Mouse (Mus musculus) CD8-positive naive resting alpha-beta T cell, adult 2 months (primary cell): Measurements from ENCODE around the gene Syne4.
A peak's percentile ranks its signal among the peaks of the same experiment; 100 is the strongest.

Experiments
- DNase-seq, 2 experiments: peaks; one replicate each; pipeline ENCODE4 v3.0.0; 2022; ENCODE audit warnings: low read depth in 2 of 2, low spot score in 2 of 2

Gene Syne4

GRCm38 (mm10) chr7:30326427-30326826 lies 11.8 kb downstream of the Syne4 start:
- no peak for DNase-seq

GRCm38 (mm10) chr7:30327140-30327539 lies 12.5 kb downstream of the Syne4 start:
- no peak for DNase-seq

DNA sequence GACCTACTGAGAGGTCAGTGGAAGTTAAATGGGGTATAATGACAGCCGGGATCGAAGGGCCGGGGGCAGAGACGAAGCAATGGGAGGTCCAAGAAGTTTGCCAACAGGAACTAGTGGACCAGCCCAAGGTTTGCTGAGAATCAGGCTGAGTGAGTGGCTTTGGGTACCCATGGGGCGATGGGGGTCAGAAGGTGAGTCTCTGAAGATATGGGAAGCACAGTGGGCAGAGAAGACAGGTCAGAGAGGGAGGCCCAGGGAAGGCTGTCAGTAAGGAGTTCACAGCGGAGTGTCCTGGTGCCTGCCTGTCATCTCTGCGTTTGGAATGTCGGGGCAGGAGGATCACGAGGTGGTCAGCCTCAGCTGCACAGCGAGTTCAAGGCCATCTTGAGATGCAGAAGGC lies 13.8 kb downstream of the Syne4 start:
- no peak for DNase-seq

DNA sequence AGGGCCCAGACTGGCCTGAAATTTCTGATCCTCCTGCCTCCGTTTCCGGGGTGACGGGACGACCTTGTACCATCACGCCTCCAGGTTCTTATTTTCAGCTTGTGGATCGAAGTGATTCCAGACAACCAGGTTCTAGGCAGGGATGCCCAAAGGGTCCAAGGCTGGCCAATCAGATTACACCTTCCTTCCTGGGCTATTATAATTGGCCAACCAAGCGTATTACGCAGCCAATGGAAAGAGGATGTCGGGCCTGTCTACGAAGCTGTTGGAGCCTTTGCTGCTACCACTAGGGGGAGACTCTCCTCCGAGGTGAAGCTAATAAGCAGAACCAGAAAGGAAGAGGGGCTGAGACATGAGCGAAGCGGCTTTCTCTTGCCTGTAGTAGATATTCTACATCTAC lies 17.3 kb downstream of the Syne4 start:
- DNase-seq = peak; percentile 74 to 81

GRCm38 (mm10) chr7:30332622-30333259 lies 18.1 kb downstream of the Syne4 start:
- no peak for DNase-seq

GRCm38 (mm10) chr7:30333436-30333835 lies 18.8 kb downstream of the Syne4 start:
- no peak for DNase-seq

GRCm38 (mm10) chr7:30334563-30334962 lies 20.0 kb downstream of the Syne4 start:
- DNase-seq = no peak

GRCm38 (mm10) chr7:30335688-30336087 lies 21.1 kb downstream of the Syne4 start:
- no peak for DNase-seq

DNA sequence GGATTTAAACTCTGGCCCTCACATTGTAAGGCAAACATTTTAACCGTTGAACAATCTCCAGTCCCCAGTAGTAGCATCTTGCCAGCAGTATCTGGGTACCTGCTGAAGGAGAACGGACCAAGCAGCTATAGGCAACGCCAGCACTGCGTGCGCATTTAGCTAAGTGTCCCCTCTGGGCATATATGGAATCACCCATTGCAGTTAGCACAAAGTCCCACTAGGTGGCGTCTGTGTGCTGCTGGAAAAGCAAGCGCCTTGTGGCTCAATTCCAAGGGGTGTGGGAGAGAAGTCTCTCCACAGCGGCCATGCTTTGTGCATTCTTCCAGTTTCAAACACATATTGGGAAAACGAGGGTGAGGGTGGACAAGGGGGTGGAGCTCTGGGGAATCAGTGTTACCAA lies 21.8 kb downstream of the Syne4 start:
- DNase-seq = peak; percentile 50 to 62

- no peak for DNase-seq
Observed at GRCm38 (mm10) chr7:30339432-30340109, 25.0 kb downstream of the Syne4 start.

- DNase-seq = peak; percentile 52 to 67
Observed at GRCm38 (mm10) chr7:30346635-30347379, 32.2 kb downstream of the Syne4 start.

DNA sequence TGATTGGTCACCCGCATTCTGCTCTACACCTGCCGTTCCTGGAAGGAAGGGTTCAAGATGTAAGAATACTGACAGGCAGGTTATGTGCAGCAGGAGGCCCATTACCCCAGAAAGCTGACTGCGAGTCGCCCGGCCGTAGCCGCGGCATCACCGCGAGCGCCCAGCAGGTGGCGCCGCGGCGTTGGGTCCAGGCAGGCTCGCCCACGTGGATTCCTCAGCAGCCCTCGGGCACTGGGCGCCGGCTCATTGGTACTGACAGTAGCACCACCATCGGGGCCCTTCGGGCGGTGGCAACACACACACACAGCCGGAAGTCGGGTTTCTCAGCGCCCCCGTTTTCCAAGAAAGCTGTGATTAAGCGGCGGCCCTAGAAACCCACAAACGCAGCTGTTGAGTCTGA lies 33.2 kb downstream of the Syne4 start:
- peak; percentile 38 to 56 for DNase-seq

DNA sequence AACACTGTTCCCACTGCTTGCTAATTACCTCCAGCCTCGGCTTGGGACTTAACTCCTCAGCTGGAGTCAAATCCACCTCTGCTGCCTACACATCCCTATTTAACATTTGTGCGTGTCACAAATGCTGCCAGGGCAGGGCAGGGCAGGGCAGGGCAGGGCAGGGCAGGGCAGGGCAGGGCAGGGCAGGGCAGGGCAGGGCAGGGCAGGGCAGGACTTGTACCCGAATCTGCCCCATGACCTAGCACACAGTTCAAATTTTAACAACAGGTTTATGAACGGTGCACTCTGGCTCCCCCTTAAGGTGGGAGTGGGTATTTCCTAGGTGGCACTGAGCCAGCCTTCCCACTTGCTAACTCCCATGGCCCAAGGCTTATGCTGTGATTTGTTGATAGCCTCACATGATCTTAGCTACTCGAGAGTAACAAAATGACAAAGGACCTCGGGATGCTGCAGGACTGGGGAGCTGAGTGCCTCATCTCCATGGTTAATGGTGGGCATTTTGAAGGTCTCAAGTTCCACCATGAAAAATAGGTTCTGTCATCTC lies 38.7 kb downstream of the Syne4 start:
- peak; percentile 43 to 69 for DNase-seq

DNA sequence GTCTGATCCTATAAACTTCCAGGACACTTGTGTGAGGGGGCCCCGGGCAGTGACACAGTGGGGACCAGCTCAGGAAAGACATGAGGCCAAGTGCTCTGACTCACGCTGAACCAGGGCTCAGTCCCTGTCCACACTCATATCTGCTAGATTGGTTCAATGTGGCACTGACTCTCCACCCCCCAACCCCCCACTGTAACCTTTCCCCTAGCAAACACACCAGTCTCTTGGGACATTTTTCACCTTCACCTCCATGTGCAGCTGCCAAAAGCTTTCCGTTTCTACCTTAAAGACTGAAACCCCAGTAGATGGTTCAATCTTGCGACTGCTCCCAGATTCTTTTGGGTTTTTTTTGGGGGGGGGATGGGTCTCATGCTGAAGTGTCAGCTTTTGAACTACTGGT lies 39.5 kb downstream of the Syne4 start:
- no peak for DNase-seq

GRCm38 (mm10) chr7:30358378-30359186 lies 44.0 kb downstream of the Syne4 start:
- DNase-seq = no peak

DNA sequence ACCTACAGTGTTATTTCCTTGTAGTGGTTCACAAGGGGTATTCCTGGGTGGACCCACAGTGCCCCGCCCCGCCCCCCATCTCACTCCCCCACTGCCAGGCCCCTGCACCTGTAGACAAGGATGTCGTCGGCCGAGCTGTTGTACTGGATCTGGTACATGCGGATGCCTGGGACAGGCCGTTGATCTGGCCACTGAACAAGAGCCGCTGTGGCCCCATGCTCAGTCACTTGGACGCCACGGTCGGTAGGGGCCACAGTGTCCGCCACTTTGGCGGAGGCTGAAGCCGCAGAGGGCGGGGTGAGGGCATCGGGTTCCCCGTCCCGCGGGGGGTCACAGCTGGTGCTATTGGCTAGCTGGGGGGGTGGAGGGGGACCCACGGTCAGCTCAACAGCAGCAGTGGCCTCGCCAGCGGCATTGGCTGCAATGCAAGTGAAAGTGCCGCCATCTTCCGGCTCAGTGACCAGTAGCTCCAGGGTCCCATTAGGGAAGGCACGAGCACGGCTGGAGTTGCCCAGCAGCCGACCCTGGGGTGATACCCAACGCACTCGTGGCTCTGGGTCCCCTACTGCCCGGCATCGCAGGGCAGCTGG lies 44.8 kb downstream of the Syne4 start:
- DNase-seq = no peak

GRCm38 (mm10) chr7:30360028-30360427 lies 45.4 kb downstream of the Syne4 start:
- no peak for DNase-seq

DNA sequence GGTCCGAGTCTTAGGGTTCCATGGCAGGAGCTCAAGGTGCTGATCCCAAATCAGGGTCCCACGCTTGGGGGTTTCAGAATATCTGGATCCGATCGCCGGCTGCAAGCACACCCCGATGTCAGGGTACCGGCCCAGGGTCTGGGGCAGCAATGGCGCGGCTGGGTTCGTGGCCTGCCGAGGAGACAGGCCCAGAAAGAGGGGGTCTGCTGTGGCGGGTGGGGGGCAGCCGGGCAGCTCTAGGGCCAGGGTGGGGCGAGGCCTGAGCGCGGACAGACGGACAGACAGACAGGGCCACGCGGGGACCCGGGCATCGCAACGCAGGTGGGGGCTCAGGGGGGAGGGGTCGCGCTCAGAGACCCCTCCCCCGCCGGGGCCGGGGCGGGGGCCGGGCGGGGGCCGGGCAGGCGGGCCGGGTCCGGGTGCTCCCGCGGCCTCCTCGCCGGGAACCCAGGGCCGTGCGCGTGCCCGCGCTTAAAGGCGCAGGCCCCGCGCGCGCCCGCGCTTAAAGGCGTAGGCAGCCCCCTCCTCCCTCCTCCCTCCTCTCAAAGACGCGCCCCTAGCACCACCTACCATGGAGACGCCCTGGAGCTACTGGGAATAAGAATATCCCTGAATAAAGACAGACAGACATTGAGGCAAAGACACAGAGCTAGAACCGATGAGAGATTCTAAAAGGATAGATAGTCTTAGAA lies 48.2 kb downstream of the Syne4 start, which contains the start of gene Lrfn3:
TSS of gene Lrfn3 (minus strand) at position 121 of the 692 bp plus-strand sequence.
- DNase-seq = no peak

DNA sequence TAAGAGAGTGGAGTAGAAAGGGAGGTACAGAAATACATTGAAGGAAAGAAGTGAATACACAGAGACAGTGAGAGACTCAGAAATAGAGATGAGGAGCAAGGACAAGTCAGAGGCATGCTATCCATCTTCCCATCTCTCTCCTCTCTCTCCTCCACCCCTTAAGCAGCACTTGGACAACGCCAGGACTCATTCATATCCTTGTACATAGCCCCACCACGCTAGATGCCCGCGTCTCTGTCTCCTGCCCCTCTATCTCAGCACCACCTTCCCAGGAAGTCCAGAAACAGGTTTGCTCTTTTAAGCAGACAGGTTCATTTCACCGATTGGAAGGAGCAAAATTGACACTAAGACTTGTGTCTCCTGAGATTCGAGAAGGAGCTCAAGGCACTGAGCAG lies 48.7 kb downstream of the Syne4 start:
- DNase-seq = no peak

DNA sequence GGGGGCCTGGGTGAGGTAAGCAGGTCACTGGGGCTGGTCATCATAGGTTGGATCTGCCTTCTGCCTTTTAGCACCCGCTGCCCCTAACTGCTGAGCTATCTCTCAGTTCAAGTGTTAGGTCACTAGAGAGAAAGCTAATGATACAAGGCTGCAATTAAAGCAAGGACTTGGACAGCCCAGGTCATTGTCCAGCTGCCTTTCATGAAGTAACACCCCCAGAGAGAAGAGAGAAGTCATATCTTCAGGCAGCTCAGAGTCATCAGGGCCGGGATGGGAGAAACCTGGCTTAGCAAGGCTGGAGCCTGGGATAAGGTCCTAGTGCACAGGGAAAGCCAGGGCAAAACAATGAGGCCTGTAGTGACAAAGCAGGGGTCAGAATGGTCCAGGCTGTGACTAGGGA lies 52.9 kb downstream of the Syne4 start:
- DNase-seq = no peak
